Mouse (Mus musculus) spleen, adult 2 months (tissue): ENCODE data around the gene L3mbtl4.

Experiments
- CTCF ChIP-seq: fragments of 200-500 bp; IDR thresholded peaks from 2 replicates; pipeline ENCODE4 v1.5.1; 2011; ENCODE audit warnings: mild to moderate bottlenecking, inconsistent platforms; ENCODE audit not compliant: insufficient read depth, insufficient read length, insufficient replicate concordance; ENCODE audit errors: extremely low read depth
- POLR2A ChIP-seq: fragments of 200-500 bp; IDR thresholded peaks from 2 replicates; pipeline ENCODE4 v1.6.1; 2011; ENCODE audit warnings: low read depth, low read length, inconsistent platforms

DNA sequence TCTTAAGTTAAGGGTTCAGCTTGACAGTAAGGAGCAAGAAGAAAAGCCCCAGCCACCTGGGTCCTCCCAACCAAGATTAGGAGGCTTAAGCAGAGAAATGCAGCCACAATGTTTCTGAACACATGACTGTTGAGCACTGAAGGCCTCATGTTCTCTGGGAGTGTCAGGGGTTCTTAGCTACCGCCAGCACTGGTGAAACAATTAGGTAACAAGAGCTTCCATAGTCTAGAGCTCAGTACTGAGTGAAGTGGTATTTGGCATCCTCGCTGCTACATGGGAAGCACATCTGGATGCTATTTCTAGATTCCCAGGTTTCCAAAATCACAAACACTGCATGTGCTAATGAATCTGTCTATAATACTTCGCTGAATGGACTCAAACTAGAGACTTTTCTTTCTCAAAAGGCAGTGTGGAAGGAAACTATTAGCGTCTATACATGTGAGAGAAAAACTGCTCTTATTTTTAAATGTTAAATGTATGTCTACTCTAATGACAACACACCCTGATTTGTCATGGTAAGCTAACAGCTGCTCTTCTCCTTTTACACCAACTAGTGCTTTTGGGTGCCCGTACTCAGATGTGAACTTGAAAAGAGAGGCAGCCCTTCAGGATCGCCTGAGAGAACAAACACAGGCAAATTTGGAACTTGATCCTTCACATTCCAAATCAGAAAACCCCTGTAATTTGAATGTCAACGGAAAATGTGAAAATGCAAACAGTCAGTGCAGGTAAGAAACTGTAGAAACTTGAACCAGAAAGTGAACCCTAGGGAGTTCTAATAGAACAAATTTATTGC lies 356.2 kb downstream of the L3mbtl4 start:
- TF ChIP-seq CTCF (no peak), POLR2A (no peak)
